Mouse (Mus musculus) intestine, embryonic 14.5 days (tissue): ENCODE measurements at regions not wholly inside any gene's neighbourhood (a gene's known extent, or its start where the extent isn't known, plus 50 kb on each side); places are given as distances from the start of the nearest gene placed in this dataset.
A peak's percentile ranks its signal among the peaks of the same experiment; 100 is the strongest.

Experiments
- ATAC-seq: fragments of 200-750 bp; cut with Nextera tagmentation; replicated peaks from 2 replicates; pipeline ENCODE4 v1.8.0; 2017; ENCODE audit warnings: low read depth, moderate number of reproducible peaks, moderate TSS enrichment, moderate library complexity; ENCODE audit not compliant: low FRiP score, low TSS enrichment
- DNase-seq: peaks from one replicate; pipeline ENCODE4 v3.0.0-alpha.2; 2018; ENCODE audit warnings: low spot score
- H3K27ac ChIP-seq: fragments of 300-500 bp; sonication (generic); 2 replicates; pipeline ENCODE4 v1.5.1; 2014; ENCODE audit warnings: low read depth, mild to moderate bottlenecking, control low read depth
- H3K27me3 ChIP-seq: fragments of 300-500 bp; sonication (generic); replicated peaks from 2 replicates; pipeline ENCODE4 v1.6.1; 2014; ENCODE audit warnings: low read length, control low read depth; ENCODE audit not compliant: control insufficient read depth, insufficient read depth
- H3K36me3 ChIP-seq: fragments of 300-500 bp; sonication (generic); 2 replicates; pipeline ENCODE4 v1.6.1; 2014; ENCODE audit warnings: low read length, control low read depth; ENCODE audit not compliant: control insufficient read depth, insufficient read depth
- H3K4me1 ChIP-seq: fragments of 300-500 bp; sonication (generic); replicated peaks from 2 replicates; pipeline ENCODE4 v1.6.1; 2014; ENCODE audit warnings: low read length, control low read depth, mixed read lengths; ENCODE audit not compliant: control insufficient read depth, insufficient read depth
- H3K4me2 ChIP-seq: fragments of 300-500 bp; sonication (generic); 2 replicates; pipeline ENCODE4 v1.6.1; 2014; ENCODE audit warnings: low read length
- H3K4me3 ChIP-seq: fragments of 300-500 bp; sonication (generic); 2 replicates; pipeline ENCODE4 v1.5.1; 2014; ENCODE audit warnings: low read depth, low read length, control low read depth, mixed read lengths
- H3K9ac ChIP-seq: fragments of 300-500 bp; sonication (generic); 2 replicates; pipeline ENCODE4 v1.6.1; 2014; ENCODE audit warnings: mild to moderate bottlenecking, low read length
- H3K9me3 ChIP-seq: fragments of 300-500 bp; sonication (generic); 2 replicates; pipeline ENCODE4 v1.6.1; 2016; ENCODE audit warnings: low read length, control low read depth; ENCODE audit not compliant: control insufficient read depth
- WGBS: fragments of 180-500 bp; shearing (Covaris S2); extraction: QIAGEN DNeasy Blood & Tissue Kit; methylation state at CpG from one replicate; pipeline ENCODE4 v1.1.7; 2014; 5-methylcytosine and 5-hydroxymethylcytosine counted together

- no peaks in the 10 kb centered on the region for H3K27me3 ChIP-seq
- ATAC-seq (no peak), DNase-seq (no peak)
- no peak overlapping the region for H3K4me3 ChIP-seq
- H3K4me2 ChIP-seq = no peak overlapping the region
- no peaks in the 10 kb centered on the region for H3K9me3 ChIP-seq
- 40% methylated on average over 3 of the region's 3 CpGs for WGBS
- no peaks in the 10 kb centered on the region for H3K36me3 ChIP-seq
- H3K27ac ChIP-seq = no peak overlapping the region
- H3K9ac ChIP-seq = no peak overlapping the region
- H3K4me1 ChIP-seq = peaks cover 22% of the 10 kb centered on the region
Measured at GRCm38 (mm10) chr1:35930351-35930750, 137.8 kb upstream of the Hs6st1 start.

GRCm38 (mm10) chr1:35931056-35931455 is 137.1 kb upstream of the Hs6st1 start:
- Histone ChIP-seq H3K27me3 (no peaks in the 10 kb centered on the region), H3K9me3 (no peaks in the 10 kb centered on the region), H3K27ac (no peak overlapping the region), H3K4me1 (peaks cover 18% of the 10 kb centered on the region), H3K36me3 (no peaks in the 10 kb centered on the region), H3K4me3 (no peak overlapping the region), H3K9ac (no peak overlapping the region), H3K4me2 (no peak overlapping the region)
- ATAC-seq (peak; percentile 66), DNase-seq (no peak)
- 59% methylated on average over 7 of the region's 7 CpGs for WGBS

GRCm38 (mm10) chr1:35933511-35933910 is 134.7 kb upstream of the Hs6st1 start:
- Histone ChIP-seq H3K4me3 (no peak overlapping the region), H3K4me1 (peaks cover 6% of the 10 kb centered on the region), H3K36me3 (no peaks in the 10 kb centered on the region), H3K9ac (no peak overlapping the region), H3K4me2 (no peak overlapping the region), H3K27ac (no peak overlapping the region), H3K27me3 (no peaks in the 10 kb centered on the region), H3K9me3 (no peaks in the 10 kb centered on the region)
- 88% methylated on average over 7 of the region's 7 CpGs for WGBS
- no peak for ATAC-seq
- DNase-seq = no peak

GRCm38 (mm10) chr1:35935099-35935651 is 133.0 kb upstream of the Hs6st1 start:
- no peak overlapping the region for H3K27ac ChIP-seq
- no peak for ATAC-seq
- no peak overlapping the region for H3K9ac ChIP-seq
- H3K4me1 ChIP-seq = peaks cover 5% of the 10 kb centered on the region
- H3K4me3 ChIP-seq = no peak overlapping the region
- no peaks in the 10 kb centered on the region for H3K9me3 ChIP-seq
- no peaks in the 10 kb centered on the region for H3K27me3 ChIP-seq
- no peaks in the 10 kb centered on the region for H3K36me3 ChIP-seq
- no peak for DNase-seq
- no peak overlapping the region for H3K4me2 ChIP-seq
- 61% methylated on average over 7 of the region's 7 CpGs for WGBS

- ATAC-seq (no peak), DNase-seq (no peak)
- Histone ChIP-seq H3K4me3 (no peak overlapping the region), H3K36me3 (no peaks in the 10 kb centered on the region), H3K4me2 (no peak overlapping the region), H3K9ac (no peak overlapping the region), H3K4me1 (no peaks in the 10 kb centered on the region), H3K27ac (no peak overlapping the region), H3K27me3 (no peaks in the 10 kb centered on the region), H3K9me3 (no peaks in the 10 kb centered on the region)
- 77% methylated on average over 5 of the region's 5 CpGs for WGBS
Measured at GRCm38 (mm10) chr1:35936362-35937093, 131.7 kb upstream of the Hs6st1 start.

- no peak overlapping the region for H3K27ac ChIP-seq
- H3K9ac ChIP-seq = no peak overlapping the region
- H3K4me2 ChIP-seq = no peak overlapping the region
- H3K4me1 ChIP-seq = no peaks in the 10 kb centered on the region
- no peak for DNase-seq
- no peaks in the 10 kb centered on the region for H3K27me3 ChIP-seq
- H3K36me3 ChIP-seq = no peaks in the 10 kb centered on the region
- no peak overlapping the region for H3K4me3 ChIP-seq
- 70% methylated on average over 2 of the region's 2 CpGs for WGBS
- no peaks in the 10 kb centered on the region for H3K9me3 ChIP-seq
- no peak for ATAC-seq
Measured at GRCm38 (mm10) chr1:35940236-35940635, 128.0 kb upstream of the Hs6st1 start.

GRCm38 (mm10) chr1:35941642-35942077 is 126.5 kb upstream of the Hs6st1 start:
- ATAC-seq (no peak), DNase-seq (no peak)
- Histone ChIP-seq H3K4me2 (no peak overlapping the region), H3K9me3 (no peaks in the 10 kb centered on the region), H3K4me1 (no peaks in the 10 kb centered on the region), H3K4me3 (no peak overlapping the region), H3K36me3 (no peaks in the 10 kb centered on the region), H3K27ac (no peak overlapping the region), H3K9ac (no peak overlapping the region), H3K27me3 (no peaks in the 10 kb centered on the region)
- WGBS = 40% methylated on average over 8 of the region's 8 CpGs

GRCm38 (mm10) chr1:35942222-35942621 is 126.0 kb upstream of the Hs6st1 start:
- Histone ChIP-seq H3K27me3 (no peaks in the 10 kb centered on the region), H3K9ac (no peak overlapping the region), H3K27ac (no peak overlapping the region), H3K4me1 (no peaks in the 10 kb centered on the region), H3K4me3 (no peak overlapping the region), H3K9me3 (no peaks in the 10 kb centered on the region), H3K36me3 (no peaks in the 10 kb centered on the region), H3K4me2 (no peak overlapping the region)
- WGBS = 69% methylated on average over 7 of the region's 7 CpGs
- DNase-seq (no peak), ATAC-seq (no peak)

GRCm38 (mm10) chr1:35943800-35944199 is 124.4 kb upstream of the Hs6st1 start:
- no peaks in the 10 kb centered on the region for H3K36me3 ChIP-seq
- no peak overlapping the region for H3K4me3 ChIP-seq
- DNase-seq (no peak), ATAC-seq (peak; percentile 66; the same call in 1 of the 2 replicates)
- H3K4me2 ChIP-seq = no peak overlapping the region
- no peak overlapping the region for H3K9ac ChIP-seq
- no peaks in the 10 kb centered on the region for H3K27me3 ChIP-seq
- no peaks in the 10 kb centered on the region for H3K9me3 ChIP-seq
- H3K4me1 ChIP-seq = no peaks in the 10 kb centered on the region
- WGBS = 28% methylated on average over 7 of the region's 7 CpGs
- no peak overlapping the region for H3K27ac ChIP-seq
